Mouse (Mus musculus) forebrain, embryonic 14.5 days (tissue): ENCODE data around the gene Gpr132. TPM values are rescaled to one million over a fixed set of nuclear protein-coding genes. Genes with fewer than 3 reads are reported as not detected.

ENCODE experiments used
- ATAC-seq: fragments of 200-750 bp; cut with Nextera tagmentation; 2 replicates; pipeline ENCODE4 v1.8.0; 2017; ENCODE audit warnings: mild to moderate bottlenecking, moderate library complexity
- DNase-seq: peaks from one replicate; pipeline ENCODE4 v3.0.0-alpha.2; 2015; ENCODE audit warnings: low spot score
- H3K27ac ChIP-seq: fragments of 300-500 bp; sonication (generic); 2 replicates; pipeline ENCODE4 v1.5.1; 2014; ENCODE audit warnings: low read depth, mild to moderate bottlenecking, control low read depth, low read length, moderate library complexity
- H3K27me3 ChIP-seq: fragments of 300-500 bp; sonication (generic); replicated peaks from 2 replicates; pipeline ENCODE4 v1.6.1; 2014; ENCODE audit warnings: low read length, control low read depth, mixed read lengths; ENCODE audit not compliant: control insufficient read depth, insufficient read depth
- H3K36me3 ChIP-seq: fragments of 300-500 bp; sonication (generic); 2 replicates; pipeline ENCODE4 v1.6.1; 2014; ENCODE audit warnings: low read length, control low read depth; ENCODE audit not compliant: control insufficient read depth, insufficient read depth
- H3K4me1 ChIP-seq: fragments of 300-500 bp; sonication (generic); 2 replicates; pipeline ENCODE4 v1.6.1; 2014; ENCODE audit warnings: antibody characterized with exemption, low read length, control low read depth; ENCODE audit not compliant: control insufficient read depth, insufficient read depth
- H3K4me2 ChIP-seq: fragments of 300-500 bp; sonication (generic); 2 replicates; pipeline ENCODE4 v1.6.1; 2014; ENCODE audit warnings: mild to moderate bottlenecking, control low read depth, low read length
- H3K4me3 ChIP-seq: fragments of 300-500 bp; sonication (generic); 2 replicates; pipeline ENCODE4 v1.5.1; 2014; ENCODE audit warnings: low read depth, low read length, control low read depth
- H3K9ac ChIP-seq: fragments of 300-500 bp; sonication (generic); 2 replicates; pipeline ENCODE4 v1.6.1; 2014; ENCODE audit warnings: mild to moderate bottlenecking, low read length, control low read depth, moderate library complexity
- H3K9me3 ChIP-seq: fragments of 300-500 bp; sonication (generic); replicated peaks from 2 replicates; pipeline ENCODE4 v1.6.1; 2016; ENCODE audit warnings: low read length, control low read depth, mixed read lengths; ENCODE audit not compliant: control insufficient read depth
- WGBS: fragments of 180-500 bp; shearing (Covaris S2); extraction: QIAGEN DNeasy Blood & Tissue Kit; methylation state at CpG from one replicate; pipeline ENCODE4 v1.1.7; 2014; 5-methylcytosine and 5-hydroxymethylcytosine counted together
- polyA plus RNA-seq: library from polyadenylated mRNA; unstranded; fragments of >200 nt; fragmentation: Nextera tagmentation; extraction: Ambion mirVana; gene quantifications from 2 replicates; pipeline ENCODE4 v1.2.1, GENCODE M21; 2014

Gene Gpr132
- polyA plus RNA-seq, 1 experiment from 2014 or later, result not detected

- peaks cover 22% of the 10 kb centered on the region; the same call in 1 of the 2 replicates for H3K36me3 ChIP-seq
- WGBS, result 84% methylated on average over 5 of the region's 5 CpGs
- ATAC-seq, result no peak
Measured at GRCm38 (mm10) chr12:112905001-112905400, 37.0 kb upstream of the Gpr132 start.

GRCm38 (mm10) chr12:112903941-112904340 is 35.9 kb upstream of the Gpr132 start:
- Histone ChIP-seq H3K4me3 (no peak overlapping the region), H3K36me3 (peaks cover 13% of the 10 kb centered on the region; the same call in 1 of the 2 replicates), H3K27me3 (no peaks in the 10 kb centered on the region), H3K27ac (no peak overlapping the region), H3K9me3 (no peaks in the 10 kb centered on the region), H3K9ac (no peak overlapping the region), H3K4me1 (no peaks in the 10 kb centered on the region), H3K4me2 (no peak overlapping the region)
- ATAC-seq, result no peak
- DNase-seq, result peak; percentile 28
- WGBS, result 63% methylated on average over 8 of the region's 8 CpGs

More at GRCm38 (mm10) chr12:112905001-112905400, 37.0 kb upstream of the Gpr132 start:
- H3K27me3 ChIP-seq, result no peaks in the 10 kb centered on the region
- H3K9me3 ChIP-seq, result no peaks in the 10 kb centered on the region
- no peaks in the 10 kb centered on the region for H3K4me1 ChIP-seq
- DNase-seq, result no peak
- H3K9ac ChIP-seq, result no peak overlapping the region
- H3K4me2 ChIP-seq, result no peak overlapping the region
- no peak overlapping the region for H3K27ac ChIP-seq
- no peak overlapping the region for H3K4me3 ChIP-seq

DNA sequence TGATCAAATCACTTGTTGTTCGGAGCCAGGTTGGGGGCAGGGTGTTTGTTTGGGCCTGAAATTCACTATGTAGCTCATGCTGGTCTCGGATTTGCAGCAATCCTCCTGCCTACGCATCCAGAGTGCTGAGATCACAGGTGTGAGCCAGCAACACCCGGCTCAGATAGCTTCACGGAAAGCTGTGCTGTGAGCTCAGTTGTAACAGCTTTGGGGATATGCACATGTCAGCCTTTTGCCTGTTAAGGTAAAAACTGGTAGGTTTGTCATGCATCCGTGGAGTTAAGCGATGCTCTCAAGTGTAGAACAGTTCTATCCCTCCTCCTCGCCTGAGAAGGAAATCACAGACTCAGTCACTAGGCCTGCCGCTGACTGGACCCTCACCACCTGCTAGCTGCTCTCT is 32.6 kb upstream of the Gpr132 start:
- H3K36me3 ChIP-seq, result no peaks in the 10 kb centered on the region
- DNase-seq (no peak), ATAC-seq (no peak)
- 88% methylated on average over 9 of the region's 9 CpGs for WGBS
- H3K9ac ChIP-seq, result no peak overlapping the region
- H3K4me3 ChIP-seq, result no peak overlapping the region
- H3K27ac ChIP-seq, result no peak overlapping the region
- no peaks in the 10 kb centered on the region for H3K9me3 ChIP-seq
- H3K4me2 ChIP-seq, result no peak overlapping the region
- H3K27me3 ChIP-seq, result no peaks in the 10 kb centered on the region
- H3K4me1 ChIP-seq, result 0 out of 2 replicates have a peak, but pooled peaks cover 6% of the 10 kb centered on the region

- 49% methylated on average over 4 of the region's 4 CpGs for WGBS
- Histone ChIP-seq H3K36me3 (no peaks in the 10 kb centered on the region), H3K4me2 (no peak overlapping the region), H3K4me3 (no peak overlapping the region), H3K27me3 (no peaks in the 10 kb centered on the region), H3K4me1 (0 out of 2 replicates have a peak, but pooled peaks cover 6% of the 10 kb centered on the region), H3K9ac (no peak overlapping the region; the same call in 1 of the 2 replicates), H3K9me3 (no peaks in the 10 kb centered on the region), H3K27ac (no peak overlapping the region)
- no peak for ATAC-seq
- no peak for DNase-seq
Measured at GRCm38 (mm10) chr12:112898960-112899359, 30.9 kb upstream of the Gpr132 start.

GRCm38 (mm10) chr12:112898351-112898750 is 30.3 kb upstream of the Gpr132 start:
- Histone ChIP-seq H3K4me2 (no peak overlapping the region), H3K27me3 (no peaks in the 10 kb centered on the region), H3K27ac (no peak overlapping the region), H3K9me3 (no peaks in the 10 kb centered on the region), H3K4me1 (0 out of 2 replicates have a peak, but pooled peaks cover 6% of the 10 kb centered on the region), H3K9ac (no peak overlapping the region), H3K36me3 (no peaks in the 10 kb centered on the region), H3K4me3 (no peak overlapping the region)
- DNase-seq, result no peak
- no peak for ATAC-seq
- WGBS, result 74% methylated on average over 12 of the region's 12 CpGs

GRCm38 (mm10) chr12:112897522-112898212 is 29.6 kb upstream of the Gpr132 start:
- ATAC-seq (peak; percentile 46; the same call in 1 of the 2 replicates), DNase-seq (peak; percentile 30)
- H3K4me1 ChIP-seq, result 0 out of 2 replicates have a peak, but pooled peaks cover 6% of the 10 kb centered on the region
- WGBS, result 42% methylated on average over 16 of the region's 16 CpGs
- no peaks in the 10 kb centered on the region for H3K36me3 ChIP-seq
- H3K27ac ChIP-seq, result no peak overlapping the region
- no peak overlapping the region for H3K9ac ChIP-seq
- H3K9me3 ChIP-seq, result no peaks in the 10 kb centered on the region
- H3K27me3 ChIP-seq, result no peaks in the 10 kb centered on the region
- 0 out of 2 replicates have a peak overlapping the region, but pooled peaks have one; percentile 2 for H3K4me2 ChIP-seq
- H3K4me3 ChIP-seq, result no peak overlapping the region

GRCm38 (mm10) chr12:112894969-112895368 is 26.9 kb upstream of the Gpr132 start:
- no peak overlapping the region for H3K4me2 ChIP-seq
- H3K27me3 ChIP-seq, result no peaks in the 10 kb centered on the region
- 81% methylated on average over 4 of the region's 4 CpGs for WGBS
- no peak overlapping the region for H3K9ac ChIP-seq
- ATAC-seq, result no peak
- 0 out of 2 replicates have a peak, but pooled peaks cover 6% of the 10 kb centered on the region for H3K4me1 ChIP-seq
- no peak for DNase-seq
- H3K4me3 ChIP-seq, result no peak overlapping the region
- H3K27ac ChIP-seq, result no peak overlapping the region
- no peaks in the 10 kb centered on the region for H3K36me3 ChIP-seq
- H3K9me3 ChIP-seq, result no peaks in the 10 kb centered on the region

DNA sequence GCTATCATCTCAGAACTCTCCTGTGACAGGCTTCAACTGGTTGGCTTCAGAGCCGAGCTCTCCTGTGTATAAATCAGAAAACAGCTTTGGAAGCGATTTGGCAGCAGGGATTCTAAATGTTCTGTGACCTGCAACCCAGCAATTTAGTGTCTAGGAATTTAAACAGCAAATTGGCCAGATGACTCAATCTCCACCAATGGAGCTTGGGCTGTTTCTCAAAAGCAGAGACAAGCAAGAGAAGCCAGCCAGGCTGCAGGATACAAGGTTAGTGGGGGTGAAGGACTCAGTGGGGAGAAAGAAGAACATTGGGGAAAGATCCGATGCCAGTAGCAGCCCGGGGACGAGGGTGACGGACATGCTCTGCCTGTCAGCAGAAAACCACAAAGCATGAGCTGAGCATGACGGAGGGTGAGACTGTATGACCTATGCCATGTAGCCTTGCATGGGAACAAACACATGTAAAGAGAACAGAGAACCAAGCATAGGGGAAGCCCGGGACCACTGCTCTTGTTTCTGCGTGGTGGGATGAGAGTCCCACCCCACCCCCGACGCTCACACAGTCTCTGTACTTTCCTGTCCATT is 26.4 kb upstream of the Gpr132 start:
- no peak for ATAC-seq
- H3K9me3 ChIP-seq, result no peaks in the 10 kb centered on the region
- no peak overlapping the region for H3K27ac ChIP-seq
- 0 out of 2 replicates have a peak, but pooled peaks cover 6% of the 10 kb centered on the region for H3K4me1 ChIP-seq
- no peak overlapping the region for H3K4me3 ChIP-seq
- DNase-seq, result no peak
- H3K4me2 ChIP-seq, result no peak overlapping the region
- 76% methylated on average over 11 of the region's 11 CpGs for whole genome bisulfite sequencing
- H3K36me3 ChIP-seq, result no peaks in the 10 kb centered on the region
- no peak overlapping the region; the same call in 1 of the 2 replicates for H3K9ac ChIP-seq
- no peaks in the 10 kb centered on the region for H3K27me3 ChIP-seq

- Histone ChIP-seq H3K36me3 (no peaks in the 10 kb centered on the region), H3K4me1 (no peaks in the 10 kb centered on the region), H3K9ac (no peak overlapping the region), H3K27me3 (no peaks in the 10 kb centered on the region), H3K4me2 (no peak overlapping the region), H3K4me3 (no peak overlapping the region), H3K27ac (no peak overlapping the region), H3K9me3 (no peaks in the 10 kb centered on the region)
- ATAC-seq (no peak), DNase-seq (no peak)
- WGBS, result 62% methylated on average over 7 of the region's 7 CpGs
Measured at GRCm38 (mm10) chr12:112885465-112885864, 17.4 kb upstream of the Gpr132 start.
